Mouse (Mus musculus): ENCODE results near the gene Chchd3. TPM values are rescaled to one million over a fixed set of nuclear protein-coding genes. Genes with fewer than 3 reads are reported as not detected.

Chchd3 gene
- polyA plus RNA-seq, 1 experiment from 2014 or later = 125 TPM

- Histone ChIP-seq H3K4me2 (ENCODE audit: low read length) (no peak overlapping the region), H3K27me3 (replicated peaks; ENCODE audit: control insufficient read depth, insufficient read depth, low read length) (no peaks in the 10 kb centered on the region), H3K4me1 (replicated peaks; ENCODE audit: control insufficient read depth, insufficient read depth, low read length) (no peaks in the 10 kb centered on the region), H3K36me3 (ENCODE audit: control insufficient read depth, insufficient read depth, low read length) (no peaks in the 10 kb centered on the region), H3K9me3 (ENCODE audit: control insufficient read depth, low read length) (no peaks in the 10 kb centered on the region), H3K9ac (ENCODE audit: low read length) (no peak overlapping the region), H3K27ac (ENCODE audit: low read depth) (no peak overlapping the region), H3K4me3 (ENCODE audit: low read depth, low read length) (no peak overlapping the region)
- WGBS = 57% methylated on average over 11 of the region's 11 CpGs
- no peak for ATAC-seq (replicated peaks; ENCODE audit: low FRiP score, low TSS enrichment, low read depth)
- no peak for DNase-seq (ENCODE audit: low spot score)
Measured at GRCm38 (mm10) chr6:32776384-32776783, 283.7 kb downstream of the Chchd3 start.

- H3K9ac ChIP-seq (ENCODE audit: low read length) = no peak overlapping the region
- no peak for ATAC-seq (replicated peaks; ENCODE audit: low FRiP score, low TSS enrichment, low read depth)
- WGBS = 84% methylated on average over 10 of the region's 10 CpGs
Measured at GRCm38 (mm10) chr6:32754524-32754923, 305.5 kb downstream of the Chchd3 start.

DNA sequence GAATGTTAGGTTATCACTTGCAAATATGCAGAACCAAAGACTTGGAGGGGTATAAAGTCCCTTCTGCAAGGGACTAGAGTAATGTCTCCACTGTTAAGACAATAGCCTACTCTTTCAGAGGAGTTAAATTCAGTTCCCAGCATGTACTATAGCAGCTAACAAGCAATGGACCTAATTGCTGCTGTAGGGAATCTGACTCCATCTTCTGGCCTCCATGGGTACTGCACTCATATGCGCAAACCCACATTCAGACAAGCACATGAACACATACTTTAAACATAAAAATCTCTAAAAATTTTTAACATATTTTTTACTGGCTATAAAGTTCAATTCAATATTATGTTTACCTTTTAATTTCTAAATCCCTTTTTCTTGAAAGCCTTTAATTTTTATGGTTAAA lies 310.2 kb downstream of the Chchd3 start:
- no peak for ATAC-seq (replicated peaks; ENCODE audit: low FRiP score, low TSS enrichment, low read depth)
- no peak overlapping the region for H3K9ac ChIP-seq (ENCODE audit: low read length)
- 97% methylated on average over 1 of the region's 1 CpGs for WGBS
- no peaks in the 10 kb centered on the region for H3K4me1 ChIP-seq (replicated peaks; ENCODE audit: control insufficient read depth, insufficient read depth, low read length)
- H3K4me3 ChIP-seq (ENCODE audit: low read depth, low read length) = no peak overlapping the region
- no peak overlapping the region for H3K4me2 ChIP-seq (ENCODE audit: low read length)
- no peaks in the 10 kb centered on the region for H3K9me3 ChIP-seq (ENCODE audit: control insufficient read depth, low read length)
- no peaks in the 10 kb centered on the region for H3K36me3 ChIP-seq (ENCODE audit: control insufficient read depth, insufficient read depth, low read length)
- H3K27ac ChIP-seq (ENCODE audit: low read depth) = no peak overlapping the region
- DNase-seq (ENCODE audit: low spot score) = no peak
- no peaks in the 10 kb centered on the region for H3K27me3 ChIP-seq (replicated peaks; ENCODE audit: control insufficient read depth, insufficient read depth, low read length)

More at GRCm38 (mm10) chr6:32754524-32754923, 305.5 kb downstream of the Chchd3 start:
- H3K4me2 ChIP-seq (ENCODE audit: low read length) = no peak overlapping the region
- H3K36me3 ChIP-seq (ENCODE audit: control insufficient read depth, insufficient read depth, low read length) = no peaks in the 10 kb centered on the region
- H3K27ac ChIP-seq (ENCODE audit: low read depth) = no peak overlapping the region
- H3K4me1 ChIP-seq (replicated peaks; ENCODE audit: control insufficient read depth, insufficient read depth, low read length) = no peaks in the 10 kb centered on the region
- no peaks in the 10 kb centered on the region for H3K27me3 ChIP-seq (replicated peaks; ENCODE audit: control insufficient read depth, insufficient read depth, low read length)
- no peak overlapping the region for H3K4me3 ChIP-seq (ENCODE audit: low read depth, low read length)
- H3K9me3 ChIP-seq (ENCODE audit: control insufficient read depth, low read length) = no peaks in the 10 kb centered on the region
- DNase-seq (ENCODE audit: low spot score) = no peak

DNA sequence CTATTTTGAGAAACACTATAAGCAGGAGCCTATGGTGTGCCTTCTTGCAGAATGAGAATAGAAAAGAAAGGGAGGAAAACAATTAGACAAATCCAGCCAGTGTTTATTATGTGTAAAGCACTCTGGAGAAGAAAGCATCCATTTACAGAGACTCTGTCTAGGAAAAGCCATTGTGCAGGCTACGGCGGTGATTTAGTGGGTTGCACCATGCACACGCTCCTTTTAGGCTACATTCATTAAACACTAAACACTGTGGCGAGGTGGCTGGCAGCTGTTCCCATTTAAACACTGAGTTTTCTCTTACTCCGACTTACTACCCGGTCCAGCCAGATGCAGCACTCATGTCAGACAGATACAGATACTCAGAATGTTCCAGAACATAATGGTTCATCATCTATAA lies 311.3 kb downstream of the Chchd3 start:
- Histone ChIP-seq H3K4me2 (ENCODE audit: low read length) (no peak overlapping the region), H3K4me3 (ENCODE audit: low read depth, low read length) (no peak overlapping the region), H3K9me3 (ENCODE audit: control insufficient read depth, low read length) (no peaks in the 10 kb centered on the region), H3K9ac (ENCODE audit: low read length) (no peak overlapping the region), H3K36me3 (ENCODE audit: control insufficient read depth, insufficient read depth, low read length) (no peaks in the 10 kb centered on the region), H3K27me3 (replicated peaks; ENCODE audit: control insufficient read depth, insufficient read depth, low read length) (no peaks in the 10 kb centered on the region), H3K4me1 (replicated peaks; ENCODE audit: control insufficient read depth, insufficient read depth, low read length) (no peaks in the 10 kb centered on the region), H3K27ac (ENCODE audit: low read depth) (no peak overlapping the region)
- WGBS = 63% methylated on average over 6 of the region's 6 CpGs
- ATAC-seq (replicated peaks; ENCODE audit: low FRiP score, low TSS enrichment, low read depth) (no peak), DNase-seq (ENCODE audit: low spot score) (no peak)

DNA sequence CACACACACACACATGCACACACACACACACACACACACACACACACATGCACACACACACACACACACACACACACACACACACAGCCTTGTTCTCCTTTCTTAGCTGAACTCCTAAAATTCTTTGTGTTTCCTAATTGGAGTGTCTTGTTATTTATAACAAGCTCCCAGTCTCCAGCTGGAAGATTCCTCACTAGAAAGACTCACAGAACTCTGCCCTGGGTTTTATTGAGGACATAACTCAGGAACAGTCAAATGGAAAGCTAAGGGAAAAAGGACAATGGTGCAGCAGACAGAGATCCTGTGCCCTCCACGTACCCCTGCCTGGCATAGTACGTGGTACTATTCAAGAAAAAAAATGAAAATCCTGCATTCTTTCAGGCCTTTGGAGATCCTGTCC lies 312.7 kb downstream of the Chchd3 start:
- H3K9me3 ChIP-seq (ENCODE audit: control insufficient read depth, low read length) = no peaks in the 10 kb centered on the region
- no peak for DNase-seq (ENCODE audit: low spot score)

More for the DNA sequence above, 312.7 kb downstream of the Chchd3 start:
- Histone ChIP-seq H3K4me2 (ENCODE audit: low read length) (no peak overlapping the region), H3K4me1 (replicated peaks; ENCODE audit: control insufficient read depth, insufficient read depth, low read length) (no peaks in the 10 kb centered on the region), H3K4me3 (ENCODE audit: low read depth, low read length) (no peak overlapping the region), H3K36me3 (ENCODE audit: control insufficient read depth, insufficient read depth, low read length) (no peaks in the 10 kb centered on the region), H3K9ac (ENCODE audit: low read length) (no peak overlapping the region), H3K27ac (ENCODE audit: low read depth) (no peak overlapping the region), H3K27me3 (replicated peaks; ENCODE audit: control insufficient read depth, insufficient read depth, low read length) (no peaks in the 10 kb centered on the region)
- WGBS = 60% methylated on average over 2 of the region's 2 CpGs
- ATAC-seq (replicated peaks; ENCODE audit: low FRiP score, low TSS enrichment, low read depth) = no peak

Other genes starting within 250 kb of the Chchd3 start
- gene Exoc4, start 188.8 kb upstream of the Chchd3 start, polyA plus RNA-seq (2014; fragmentation: Nextera tagmentation; extraction: Ambion mirVana) = 27.6 and 29.9 TPM in 2 replicates

All from intestine, embryonic 14.5 days (tissue).